Mouse (Mus musculus) myocyte (in vitro differentiated cells): ENCODE results near the gene Map6d1. TPM values are rescaled to one million over a fixed set of nuclear protein-coding genes. Genes with fewer than 3 reads are reported as not detected.
A peak's percentile ranks its signal among the peaks of the same experiment; 100 is the strongest.

Experiments
- H3K27me3 ChIP-seq: one replicate; pipeline ENCODE4 v1.6.1; 2011; ENCODE audit not compliant: control insufficient read depth, insufficient read depth, insufficient read length
- H3K36me3 ChIP-seq: one replicate; pipeline ENCODE4 v1.6.1; 2011; ENCODE audit not compliant: control insufficient read depth, insufficient read depth
- H3K4me2 ChIP-seq: one replicate; pipeline ENCODE4 v1.6.1; 2011; ENCODE audit warnings: low read depth, control low read depth
- H3K4me3 ChIP-seq: one replicate; pipeline ENCODE4 v1.5.1; 2011; ENCODE audit warnings: mild to moderate bottlenecking, control low read depth, moderate library complexity
- H3K79me2 ChIP-seq: one replicate; pipeline ENCODE4 v1.6.1; 2011; ENCODE audit not compliant: control insufficient read depth, insufficient read depth
- H3ac ChIP-seq: one replicate; pipeline ENCODE4 v1.6.1; 2011; ENCODE audit not compliant: control insufficient read depth, insufficient read length
- CEBPB ChIP-seq: IDR thresholded peaks from 2 replicates; pipeline ENCODE4 v1.6.1; 2011; ENCODE audit warnings: mild to moderate bottlenecking, moderate library complexity; ENCODE audit not compliant: poor library complexity, insufficient read depth, severe bottlenecking
- E2F4 ChIP-seq: IDR thresholded peaks from one replicate; pipeline ENCODE4 v1.6.1; 2011; ENCODE audit warnings: mild to moderate bottlenecking, control low read depth, moderate library complexity; ENCODE audit not compliant: insufficient read depth
- MAX ChIP-seq: IDR thresholded peaks from one replicate; pipeline ENCODE4 v1.6.1; 2011; ENCODE audit warnings: low read depth, mild to moderate bottlenecking, control low read depth
- MYOD1 ChIP-seq, 3 experiments: IDR thresholded peaks; one replicate each; pipeline ENCODE4 v1.6.1; 2011; ENCODE audit warnings: control low read depth in 2 of 3, low read depth in 2 of 3, mild to moderate bottlenecking in 2 of 3, moderate library complexity in 1 of 3; ENCODE audit not compliant: insufficient read length in 2 of 3, control insufficient read depth in 1 of 3
- MYOG ChIP-seq, 3 experiments: IDR thresholded peaks; one replicate each; pipeline ENCODE4 v1.6.1; 2011; ENCODE audit warnings: control low read depth in 2 of 3, low read depth in 2 of 3, mild to moderate bottlenecking in 2 of 3; ENCODE audit not compliant: insufficient read length in 2 of 3, control insufficient read depth in 1 of 3, insufficient read depth in 1 of 3
- POLR2A ChIP-seq: IDR thresholded peaks from one replicate; pipeline ENCODE4 v1.6.1; 2011; ENCODE audit warnings: low read depth, mild to moderate bottlenecking, control low read depth, moderate library complexity; ENCODE audit not compliant: insufficient read length
- POLR2AphosphoS2 ChIP-seq: IDR thresholded peaks from one replicate; pipeline ENCODE4 v1.6.1; 2011; ENCODE audit warnings: low read depth, control low read depth; ENCODE audit not compliant: insufficient read length
- REST ChIP-seq: IDR thresholded peaks from one replicate; pipeline ENCODE4 v1.6.1; 2011; ENCODE audit warnings: mild to moderate bottlenecking, control low read depth, moderate library complexity; ENCODE audit not compliant: insufficient read depth, insufficient read length
- SRF ChIP-seq: IDR thresholded peaks from one replicate; pipeline ENCODE4 v1.6.1; 2011; ENCODE audit warnings: low read depth; ENCODE audit not compliant: control insufficient read depth, insufficient read length
- TCF12 ChIP-seq: IDR thresholded peaks from one replicate; pipeline ENCODE4 v1.6.1; 2011; ENCODE audit warnings: mild to moderate bottlenecking, control low read depth; ENCODE audit not compliant: poor library complexity, insufficient read depth, severe bottlenecking
- TCF3 ChIP-seq: IDR thresholded peaks from one replicate; pipeline ENCODE4 v1.6.1; 2011; ENCODE audit warnings: low read depth, control low read depth; ENCODE audit not compliant: insufficient read length
- USF1 ChIP-seq: IDR thresholded peaks from one replicate; pipeline ENCODE4 v1.6.1; 2011; ENCODE audit warnings: low read depth, mild to moderate bottlenecking, control low read depth, moderate library complexity
- polyA plus RNA-seq: library from polyadenylated mRNA; unstranded; fragments of >200 nt; fragmentation: generic; extraction: Trizol; gene quantifications from one replicate; pipeline ENCODE4 v1.2.1, GENCODE M21; 2012; ENCODE audit warnings: missing spikeins

Map6d1 gene
- polyA plus RNA-seq, 1 experiment: 0.28 TPM

GRCm38 (mm10) chr16:20265089-20265488 is 23.9 kb upstream of the Map6d1 start:
- peaks cover 14% of the 10 kb centered on the region for H3K27me3 ChIP-seq
- H3ac ChIP-seq: no peak overlapping the region
- H3K4me2 ChIP-seq: peak overlapping the region; percentile 8
- no peak overlapping the region for H3K4me3 ChIP-seq
- TF ChIP-seq SRF (no peak), MYOG (IDR thresholded peaks at IDR 0.05; ENCODE audit: control insufficient read depth in 1 of 3, insufficient read depth in 1 of 3, insufficient read length in 2 of 3, low read depth in 2 of 3) (no peak), POLR2A (no peak), TCF3 (no peak), CEBPB (no peak), E2F4 (no peak), MAX (no peak), USF1 (no peak), MYOD1 (IDR thresholded peaks at IDR 0.05; ENCODE audit: control insufficient read depth in 1 of 3, insufficient read length in 2 of 3, low read depth in 2 of 3) (no peak), REST (no peak), TCF12 (no peak), POLR2AphosphoS2 (no peak)
- H3K79me2 ChIP-seq: no peaks in the 10 kb centered on the region
- no peaks in the 10 kb centered on the region for H3K36me3 ChIP-seq

- Histone ChIP-seq H3K36me3 (no peaks in the 10 kb centered on the region), H3K4me3 (no peak overlapping the region), H3K27me3 (peaks cover 22% of the 10 kb centered on the region), H3K79me2 (no peaks in the 10 kb centered on the region), H3K4me2 (no peak overlapping the region), H3ac (no peak overlapping the region)
- TF ChIP-seq POLR2AphosphoS2 (no peak), POLR2A (no peak), SRF (no peak), USF1 (no peak), TCF12 (no peak), E2F4 (no peak), MYOD1 (IDR thresholded peaks at IDR 0.05; ENCODE audit: control insufficient read depth in 1 of 3, insufficient read length in 2 of 3, low read depth in 2 of 3) (no peak), CEBPB (no peak), TCF3 (no peak), MAX (no peak), MYOG (IDR thresholded peaks at IDR 0.05; ENCODE audit: control insufficient read depth in 1 of 3, insufficient read depth in 1 of 3, insufficient read length in 2 of 3, low read depth in 2 of 3) (no peak), REST (no peak)
These were observed 16.8 kb upstream of the Map6d1 start for GRCm38 (mm10) chr16:20257926-20258325.

- Histone ChIP-seq H3K27me3 (no peaks in the 10 kb centered on the region), H3K4me3 (no peak overlapping the region)
These were observed 7.5 kb upstream of the Map6d1 start for GRCm38 (mm10) chr16:20248442-20249174.

GRCm38 (mm10) chr16:20247103-20247502 is 5.9 kb upstream of the Map6d1 start:
- Histone ChIP-seq H3ac (no peak overlapping the region), H3K27me3 (no peaks in the 10 kb centered on the region), H3K36me3 (no peaks in the 10 kb centered on the region), H3K4me3 (no peak overlapping the region), H3K79me2 (no peaks in the 10 kb centered on the region), H3K4me2 (no peak overlapping the region)
- TF ChIP-seq REST: no peak
- TF ChIP-seq E2F4: no peak
- TF ChIP-seq MYOG (IDR thresholded peaks at IDR 0.05; ENCODE audit: control insufficient read depth in 1 of 3, insufficient read depth in 1 of 3, insufficient read length in 2 of 3, low read depth in 2 of 3): no peak
- TF ChIP-seq MYOD1 (IDR thresholded peaks at IDR 0.05; ENCODE audit: control insufficient read depth in 1 of 3, insufficient read length in 2 of 3, low read depth in 2 of 3): no peak
- TF ChIP-seq POLR2AphosphoS2: no peak
- no peak for TF ChIP-seq CEBPB
- TF ChIP-seq POLR2A: no peak

More at GRCm38 (mm10) chr16:20248442-20249174, 7.5 kb upstream of the Map6d1 start:
- Histone ChIP-seq H3K4me2 (no peak overlapping the region), H3ac (no peak overlapping the region), H3K36me3 (no peaks in the 10 kb centered on the region), H3K79me2 (no peaks in the 10 kb centered on the region)
- TF ChIP-seq MYOG (IDR thresholded peaks at IDR 0.05; ENCODE audit: control insufficient read depth in 1 of 3, insufficient read depth in 1 of 3, insufficient read length in 2 of 3, low read depth in 2 of 3) (no peak), REST (no peak), POLR2A (no peak), CEBPB (no peak), SRF (no peak), POLR2AphosphoS2 (no peak), TCF12 (no peak)

- no peak overlapping the region for H3K4me3 ChIP-seq
- no peaks in the 10 kb centered on the region for H3K79me2 ChIP-seq
- H3K36me3 ChIP-seq: no peaks in the 10 kb centered on the region
- H3K4me2 ChIP-seq: no peak overlapping the region
- H3K27me3 ChIP-seq: peaks cover 9% of the 10 kb centered on the region
- TF ChIP-seq MYOD1 (IDR thresholded peaks at IDR 0.05; ENCODE audit: control insufficient read depth in 1 of 3, insufficient read length in 2 of 3, low read depth in 2 of 3): no peak
- TF ChIP-seq TCF3: no peak
- no peak for TF ChIP-seq USF1
- TF ChIP-seq SRF: no peak
- TF ChIP-seq REST: no peak
- no peak for TF ChIP-seq MAX
- no peak for TF ChIP-seq E2F4
- no peak for TF ChIP-seq CEBPB
- TF ChIP-seq TCF12: no peak
- TF ChIP-seq MYOG (IDR thresholded peaks at IDR 0.05; ENCODE audit: control insufficient read depth in 1 of 3, insufficient read depth in 1 of 3, insufficient read length in 2 of 3, low read depth in 2 of 3): no peak
- no peak for TF ChIP-seq POLR2A
- TF ChIP-seq POLR2AphosphoS2: no peak
- H3ac ChIP-seq: no peak overlapping the region
These were observed 2.5 kb downstream of the Map6d1 start for GRCm38 (mm10) chr16:20238646-20239045.
